Mouse (Mus musculus) myocyte (in vitro differentiated cells): ENCODE results near the gene Dynlrb1.

ENCODE experiments used
- CEBPB ChIP-seq: IDR thresholded peaks from 2 replicates; pipeline ENCODE4 v1.6.1; 2011; ENCODE audit warnings: mild to moderate bottlenecking, moderate library complexity; ENCODE audit not compliant: poor library complexity, insufficient read depth, severe bottlenecking
- MAX ChIP-seq: IDR thresholded peaks from one replicate; pipeline ENCODE4 v1.6.1; 2011; ENCODE audit warnings: low read depth, mild to moderate bottlenecking, control low read depth
- MYOD1 ChIP-seq, 3 experiments: IDR thresholded peaks; one replicate each; pipeline ENCODE4 v1.6.1; 2011; ENCODE audit warnings: control low read depth in 2 of 3, low read depth in 2 of 3, mild to moderate bottlenecking in 2 of 3, moderate library complexity in 1 of 3; ENCODE audit not compliant: insufficient read length in 2 of 3, control insufficient read depth in 1 of 3
- MYOG ChIP-seq, 3 experiments: IDR thresholded peaks; one replicate each; pipeline ENCODE4 v1.6.1; 2011; ENCODE audit warnings: control low read depth in 2 of 3, low read depth in 2 of 3, mild to moderate bottlenecking in 2 of 3; ENCODE audit not compliant: insufficient read length in 2 of 3, control insufficient read depth in 1 of 3, insufficient read depth in 1 of 3
- POLR2A ChIP-seq: IDR thresholded peaks from one replicate; pipeline ENCODE4 v1.6.1; 2011; ENCODE audit warnings: low read depth, mild to moderate bottlenecking, control low read depth, moderate library complexity; ENCODE audit not compliant: insufficient read length
- POLR2AphosphoS2 ChIP-seq: IDR thresholded peaks from one replicate; pipeline ENCODE4 v1.6.1; 2011; ENCODE audit warnings: low read depth, control low read depth; ENCODE audit not compliant: insufficient read length
- SRF ChIP-seq: IDR thresholded peaks from one replicate; pipeline ENCODE4 v1.6.1; 2011; ENCODE audit warnings: low read depth; ENCODE audit not compliant: control insufficient read depth, insufficient read length
- TCF12 ChIP-seq: IDR thresholded peaks from one replicate; pipeline ENCODE4 v1.6.1; 2011; ENCODE audit warnings: mild to moderate bottlenecking, control low read depth; ENCODE audit not compliant: poor library complexity, insufficient read depth, severe bottlenecking
- TCF3 ChIP-seq: IDR thresholded peaks from one replicate; pipeline ENCODE4 v1.6.1; 2011; ENCODE audit warnings: low read depth, control low read depth; ENCODE audit not compliant: insufficient read length
- USF1 ChIP-seq: IDR thresholded peaks from one replicate; pipeline ENCODE4 v1.6.1; 2011; ENCODE audit warnings: low read depth, mild to moderate bottlenecking, control low read depth, moderate library complexity

DNA sequence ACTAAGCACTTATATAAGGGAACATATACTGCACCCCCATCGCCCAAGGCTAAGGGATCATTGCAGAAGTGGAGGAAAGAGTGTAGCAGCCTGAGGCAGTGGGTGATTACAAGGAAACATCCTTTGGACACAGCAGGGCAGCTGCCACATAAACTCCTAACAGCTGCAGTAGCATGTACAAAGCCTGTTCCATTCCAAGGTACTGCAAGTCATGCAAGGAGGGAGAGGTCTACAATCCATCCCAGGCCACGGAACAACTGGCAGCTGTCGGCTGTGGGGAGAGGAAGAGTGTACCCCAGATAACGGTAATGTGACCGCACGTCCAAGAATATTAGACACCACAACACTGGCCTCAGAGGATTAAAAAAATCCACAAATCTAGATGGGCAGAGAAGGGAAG lies 29.2 kb downstream of the Dynlrb1 start:
- TF ChIP-seq POLR2A (no peak), TCF12 (peak; percentile 92), SRF (no peak), TCF3 (peak; percentile 95), CEBPB (no peak), MYOG (IDR thresholded peaks at IDR 0.05; ENCODE audit: control insufficient read depth in 1 of 3, insufficient read depth in 1 of 3, insufficient read length in 2 of 3, low read depth in 2 of 3) (peak; percentile 84 to 98 (median 98)), MAX (no peak), USF1 (no peak), MYOD1 (IDR thresholded peaks at IDR 0.05; ENCODE audit: control insufficient read depth in 1 of 3, insufficient read length in 2 of 3, low read depth in 2 of 3) (peak; percentile 79 to 97 (median 96)), POLR2AphosphoS2 (no peak)
